Mouse (Mus musculus) cerebellum, adult 2 months (tissue): ENCODE data around the gene Nr1d2.
A peak's percentile ranks its signal among the peaks of the same experiment; 100 is the strongest.

Experiments
- CTCF ChIP-seq: fragments of 200-500 bp; IDR thresholded peaks from 2 replicates; pipeline ENCODE4 v1.5.1; 2011; ENCODE audit warnings: low read depth, mild to moderate bottlenecking, control low read depth, low read length, moderate library complexity, borderline replicate concordance; ENCODE audit not compliant: insufficient read depth
- POLR2A ChIP-seq: fragments of 200-500 bp; IDR thresholded peaks from 2 replicates; pipeline ENCODE4 v1.6.1; 2011; ENCODE audit warnings: low read length, control low read depth, borderline replicate concordance; ENCODE audit not compliant: insufficient read depth

- no peak for TF ChIP-seq POLR2A
- TF ChIP-seq CTCF, result peak; percentile 27; the same call in 1 of the 2 replicates
These were observed 71.9 kb downstream of the Nr1d2 start for GRCm38 (mm10) chr14:18167041-18167440.
